Mouse (Mus musculus) adrenal gland, adult 2 months (tissue): ENCODE measurements at regions not wholly inside any gene's neighbourhood (a gene's known extent, or its start where the extent isn't known, plus 50 kb on each side); places are given as distances from the start of the nearest gene placed in this dataset.

Experiments used
- DNase-seq: peaks from one replicate; pipeline ENCODE4 v3.0.0; 2021

DNA sequence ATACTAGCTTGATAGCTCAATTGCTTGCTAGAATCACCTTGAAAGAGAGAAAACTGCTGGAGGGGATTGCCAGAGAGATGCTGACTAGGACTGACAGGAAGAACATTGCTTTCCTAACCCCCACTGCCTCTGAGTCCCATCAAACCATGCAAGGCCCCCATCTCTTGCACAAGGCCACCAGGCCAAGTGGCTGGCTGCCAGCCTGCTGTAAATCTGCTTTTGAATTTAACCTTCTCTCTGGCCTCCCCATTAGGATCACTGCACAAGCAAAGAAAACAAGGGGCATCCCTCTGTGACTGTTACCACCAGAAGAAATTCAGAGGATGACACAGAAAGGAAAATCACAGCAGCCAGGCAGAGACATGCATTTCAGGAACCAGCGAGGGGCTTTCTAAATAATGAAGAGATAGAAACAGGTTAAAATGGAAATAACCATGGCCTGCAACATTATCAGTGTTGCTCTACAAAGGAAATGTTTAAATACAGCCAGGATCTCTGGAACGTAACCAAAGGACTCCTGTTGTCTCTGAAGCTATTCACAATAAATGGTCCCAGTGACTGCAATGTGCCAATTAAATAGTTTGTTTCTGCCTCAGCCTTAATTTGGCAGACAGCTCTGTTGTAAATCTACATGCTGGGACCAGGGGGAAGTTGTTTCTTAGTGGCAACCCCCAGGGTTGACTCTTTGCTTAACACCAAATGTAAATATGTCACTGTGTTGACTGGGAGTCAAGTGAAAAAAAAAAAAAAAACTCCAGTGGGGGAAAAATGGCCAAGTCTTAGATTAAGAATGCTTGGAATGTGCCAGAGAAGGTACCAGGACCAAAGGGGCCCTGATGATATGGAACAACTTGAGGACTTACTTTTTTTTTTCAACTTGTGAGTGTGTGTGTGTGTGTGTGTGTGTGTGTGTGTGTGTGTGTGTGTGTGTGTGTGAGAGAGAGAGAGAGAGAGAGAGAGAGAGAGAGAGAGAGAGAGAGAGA is 233.9 kb upstream of the Epha4 start:
- DNase-seq, result peak; percentile 46

DNA sequence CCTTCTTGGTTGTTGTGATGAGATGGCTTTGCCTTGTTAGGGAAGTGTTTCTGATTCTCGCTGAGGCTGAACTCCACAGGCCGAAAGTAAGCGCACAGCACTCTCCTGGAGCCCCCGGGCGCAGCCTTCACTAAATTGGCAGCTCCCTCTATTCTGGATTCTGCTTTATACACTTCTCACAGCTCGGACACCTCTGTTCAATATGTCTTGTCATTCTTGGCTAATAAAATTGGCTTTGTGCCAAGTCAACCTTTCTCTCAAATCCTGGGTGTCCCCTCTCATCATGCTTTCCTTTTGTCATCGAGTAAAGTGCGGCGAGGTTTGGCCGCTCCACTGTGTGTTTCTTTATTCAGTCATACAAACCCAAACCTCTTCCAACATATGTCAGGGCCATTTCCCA is 217.2 kb upstream of the Epha4 start:
- no peak for DNase-seq

GRCm38 (mm10) chr1:77727561-77727960 is 212.7 kb upstream of the Epha4 start:
- DNase-seq, result no peak

DNA sequence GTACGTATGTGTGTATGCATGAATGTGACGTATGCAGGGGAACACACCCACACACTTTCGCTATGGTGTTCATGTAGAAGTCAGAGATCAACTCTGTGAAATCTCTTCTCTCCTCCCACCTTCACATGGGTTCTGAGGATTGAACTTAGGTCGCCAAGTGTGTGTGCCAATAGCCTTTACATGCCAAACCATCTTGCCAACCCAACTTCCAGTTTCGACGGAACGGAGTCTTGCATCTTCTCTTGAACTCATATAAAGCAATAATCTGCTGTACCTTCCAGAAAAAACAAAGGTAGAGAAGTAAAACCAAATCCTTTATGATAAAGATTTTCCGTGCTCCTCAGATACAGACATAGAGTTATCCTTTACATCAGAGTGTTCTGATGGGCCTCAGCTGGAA is 208.4 kb upstream of the Epha4 start:
- no peak for DNase-seq

- DNase-seq, result no peak
These were observed 206.0 kb upstream of the Epha4 start for GRCm38 (mm10) chr1:77720859-77721258.

DNA sequence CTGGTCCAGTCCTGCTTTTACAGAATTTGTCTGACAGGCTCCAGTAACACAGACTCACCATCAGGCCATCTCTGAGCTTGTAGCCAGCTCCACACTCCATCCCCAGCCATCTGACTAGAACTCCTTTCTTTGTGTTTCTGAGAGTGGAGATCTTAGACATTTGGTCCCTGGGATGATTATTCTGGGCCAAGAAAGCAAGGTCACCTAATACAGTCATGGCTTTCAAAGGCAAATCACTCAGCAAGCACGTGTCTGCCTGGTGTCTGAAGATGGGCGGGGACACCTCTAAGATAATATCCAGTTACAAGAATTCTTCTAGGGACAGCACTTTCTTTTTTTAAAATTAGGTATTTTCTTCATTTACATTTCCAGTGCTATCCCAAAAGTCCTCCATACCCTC is 198.1 kb upstream of the Epha4 start:
- peak; percentile 2 for DNase-seq

- DNase-seq, result no peak
These were observed 193.5 kb upstream of the Epha4 start for GRCm38 (mm10) chr1:77708202-77709020.

GRCm38 (mm10) chr1:77695228-77696018 is 180.5 kb upstream of the Epha4 start:
- DNase-seq, result no peak

- DNase-seq, result no peak
These were observed 148.5 kb upstream of the Epha4 start for GRCm38 (mm10) chr1:77663345-77663744.

DNA sequence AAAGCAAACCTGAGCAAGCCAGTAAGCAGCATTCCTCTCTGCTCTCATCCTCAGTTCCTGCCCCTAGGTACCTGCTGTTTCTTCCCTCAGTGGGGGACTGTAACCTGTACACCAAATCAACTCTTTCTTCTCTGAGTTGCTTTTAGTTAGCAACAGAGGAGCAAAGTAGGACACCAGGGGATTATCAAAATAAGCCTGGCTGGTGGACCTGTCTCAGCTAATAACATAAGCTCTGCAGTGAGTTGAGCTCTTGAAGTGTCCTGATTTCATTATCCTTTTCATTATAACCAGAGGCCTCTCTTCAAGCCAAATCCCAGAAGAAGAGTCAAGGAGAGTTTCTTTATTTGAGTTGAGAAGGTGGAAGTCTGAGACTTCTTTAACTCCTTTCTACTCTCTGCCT is 145.5 kb upstream of the Epha4 start:
- DNase-seq, result no peak

- DNase-seq, result no peak
These were observed 122.1 kb upstream of the Epha4 start for GRCm38 (mm10) chr1:77637025-77637424.

DNA sequence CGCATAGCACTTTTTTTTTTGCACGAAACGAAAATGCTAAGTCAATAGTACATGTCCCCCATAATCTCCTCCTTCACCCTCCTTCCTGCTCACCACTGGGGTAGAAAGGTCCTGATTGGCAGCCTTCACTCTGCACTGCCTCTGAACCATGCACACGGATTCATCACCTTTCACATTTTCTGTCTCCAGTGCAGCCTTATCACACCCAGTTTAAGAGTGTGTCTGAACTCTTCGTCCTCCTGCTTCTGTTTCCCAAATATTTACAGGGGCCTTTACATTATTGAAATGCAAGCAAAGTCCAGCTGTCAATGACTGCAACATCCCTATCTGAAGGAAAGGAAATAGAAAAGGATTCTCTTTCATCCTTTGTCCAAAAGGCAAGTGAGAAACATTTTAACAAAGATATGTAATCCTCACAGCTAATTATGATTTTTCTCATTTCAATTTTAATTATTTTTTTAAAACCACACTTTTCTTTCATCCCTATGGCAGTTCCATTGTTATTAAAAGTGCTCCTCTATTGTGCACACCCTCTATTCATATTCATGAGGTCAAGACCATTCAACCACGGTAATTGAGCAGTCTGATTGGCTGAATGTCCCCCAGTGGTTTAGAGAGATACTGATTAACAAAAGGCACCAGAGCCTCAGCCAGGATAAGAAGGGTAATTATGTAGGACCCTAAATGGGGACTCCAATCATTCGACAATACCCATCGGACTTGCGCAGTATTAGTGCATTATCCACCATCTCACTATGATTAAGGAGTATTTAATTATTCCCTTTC is 114.8 kb upstream of the Epha4 start:
- DNase-seq, result no peak

- DNase-seq, result no peak
These were observed 114.0 kb upstream of the Epha4 start for GRCm38 (mm10) chr1:77628861-77629260.

GRCm38 (mm10) chr1:77617490-77617889 is 102.6 kb upstream of the Epha4 start:
- DNase-seq, result no peak

- no peak for DNase-seq
These were observed 85.6 kb upstream of the Epha4 start for GRCm38 (mm10) chr1:77600509-77600908.

GRCm38 (mm10) chr1:77592649-77593048 is 77.8 kb upstream of the Epha4 start:
- DNase-seq, result no peak

- no peak for DNase-seq
These were observed 77.4 kb upstream of the Epha4 start for GRCm38 (mm10) chr1:77592248-77592647.

- no peak for DNase-seq
These were observed 74.5 kb upstream of the Epha4 start for GRCm38 (mm10) chr1:77589423-77589822.

- DNase-seq, result no peak
These were observed 70.6 kb upstream of the Epha4 start for GRCm38 (mm10) chr1:77585520-77585919.

- DNase-seq, result no peak
These were observed 53.2 kb upstream of the Epha4 start for GRCm38 (mm10) chr1:77568081-77568480.

- no peak for DNase-seq
These were observed 52.8 kb upstream of the Epha4 start for GRCm38 (mm10) chr1:77567657-77568056.
